Mouse (Mus musculus): ENCODE measurements around the gene Cbx5.

Gene Cbx5

DNA sequence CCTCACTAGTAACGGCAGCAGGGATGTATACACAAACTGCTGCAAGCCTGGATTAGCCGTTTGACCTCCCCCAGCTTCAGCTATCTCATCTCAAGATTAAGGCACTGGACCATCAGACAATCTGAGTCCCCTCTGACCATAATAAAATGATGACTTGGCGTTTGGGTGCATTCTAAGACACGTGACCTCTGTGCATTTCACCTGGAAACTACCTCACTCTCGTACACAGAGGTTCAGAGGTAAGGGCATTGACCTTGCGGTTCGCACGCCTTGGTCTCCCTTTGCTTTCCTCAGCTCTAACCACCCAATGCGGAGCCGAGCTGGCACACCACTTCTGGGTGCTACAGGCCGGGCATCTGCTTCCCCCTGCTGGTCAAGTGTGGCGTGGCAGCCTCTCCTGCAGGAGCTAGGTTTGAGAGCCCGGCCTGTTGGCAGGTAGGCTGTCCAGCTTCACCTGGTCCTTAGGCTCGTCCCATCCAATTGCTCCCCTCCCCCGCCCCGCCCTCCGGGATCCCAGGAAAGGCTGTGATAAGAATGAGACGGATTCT lies 62.7 kb downstream of the Cbx5 start:
- no peak for DNase-seq (ENCODE audit: extremely low read depth, low read depth, low spot score)

DNA sequence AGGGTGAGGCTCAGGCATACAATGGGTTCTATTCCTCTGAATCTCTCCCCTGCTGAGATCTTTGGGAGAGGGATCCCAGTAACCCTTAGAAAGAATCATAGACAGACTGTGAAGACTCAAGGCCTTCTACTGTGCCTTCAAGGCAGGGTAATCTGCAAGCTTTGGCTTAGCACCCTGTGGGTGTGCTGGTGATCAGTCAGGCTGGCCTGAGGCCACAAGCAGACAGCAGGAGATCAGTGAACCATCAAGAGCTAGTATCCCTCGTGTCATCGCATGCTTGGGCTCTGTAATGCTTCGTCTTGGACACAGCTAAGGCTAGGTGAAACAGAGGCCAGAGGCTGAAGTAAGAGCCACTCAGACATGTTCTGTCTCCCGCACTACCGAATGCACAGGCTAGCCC lies 66.4 kb downstream of the Cbx5 start:
- no peak for DNase-seq (ENCODE audit: extremely low read depth, low read depth, low spot score)

DNA sequence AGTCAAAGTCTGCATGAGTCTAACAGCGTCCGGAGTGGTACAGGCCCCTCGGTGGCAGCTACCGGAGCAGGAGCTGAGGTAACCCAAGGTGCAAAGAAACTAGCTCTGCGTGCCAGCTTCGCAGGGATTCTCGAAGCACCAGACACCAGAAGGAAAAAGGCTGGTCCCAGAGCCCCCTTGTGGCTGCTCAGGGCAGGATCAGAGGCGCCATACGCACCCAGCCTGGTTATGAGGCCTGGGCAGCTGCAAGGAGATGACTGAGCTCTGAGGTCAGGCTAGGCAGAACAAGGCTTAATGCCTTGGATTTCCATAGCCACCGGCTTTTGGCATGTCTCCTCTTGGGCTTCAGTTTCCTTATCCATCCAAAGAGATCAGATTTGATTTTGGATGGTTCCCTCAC lies 67.1 kb downstream of the Cbx5 start:
- no peak for DNase-seq (ENCODE audit: extremely low read depth, low read depth, low spot score)

DNA sequence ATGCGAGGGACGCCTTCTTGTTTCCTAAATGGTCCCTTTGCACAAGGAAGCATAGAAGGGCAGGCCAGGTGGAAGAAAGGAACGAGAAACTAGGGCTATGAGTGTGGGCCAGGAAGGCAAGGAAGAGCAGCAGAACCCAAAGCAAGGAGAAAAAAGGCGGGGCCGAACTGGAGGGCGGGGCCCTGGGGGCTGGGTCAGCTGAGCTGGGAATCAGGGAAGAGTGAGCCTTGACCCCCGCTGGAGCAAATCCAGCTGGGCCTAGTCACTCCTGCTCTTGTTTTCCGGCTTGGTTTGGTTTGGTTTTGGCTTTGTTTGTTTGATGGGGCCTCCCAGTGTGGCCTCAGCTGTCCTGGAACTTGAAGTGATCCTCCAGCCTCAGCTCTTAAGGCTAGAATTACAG lies 68.3 kb downstream of the Cbx5 start:
- no peak for DNase-seq (ENCODE audit: extremely low read depth, low read depth, low spot score)

DNA sequence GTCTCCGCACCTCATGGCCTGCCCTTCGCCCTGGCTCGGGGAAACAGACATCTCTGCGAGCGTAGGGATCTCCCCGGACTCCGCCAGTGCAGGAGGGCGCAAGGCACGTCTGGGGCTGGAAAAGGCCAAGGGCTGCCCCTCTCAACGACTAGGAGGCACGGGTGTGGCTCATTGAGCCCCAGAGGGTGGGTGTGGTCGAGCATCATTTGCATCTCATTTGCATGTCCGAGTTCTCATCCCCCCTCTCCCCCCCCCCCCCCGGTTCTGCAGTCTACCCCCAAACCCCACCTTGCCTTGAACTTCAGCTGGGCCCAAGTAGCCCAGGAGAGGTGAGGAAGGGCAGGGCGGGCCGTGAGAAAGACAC lies 69.3 kb downstream of the Cbx5 start:
- no peak for DNase-seq (ENCODE audit: extremely low read depth, low read depth, low spot score)

DNA sequence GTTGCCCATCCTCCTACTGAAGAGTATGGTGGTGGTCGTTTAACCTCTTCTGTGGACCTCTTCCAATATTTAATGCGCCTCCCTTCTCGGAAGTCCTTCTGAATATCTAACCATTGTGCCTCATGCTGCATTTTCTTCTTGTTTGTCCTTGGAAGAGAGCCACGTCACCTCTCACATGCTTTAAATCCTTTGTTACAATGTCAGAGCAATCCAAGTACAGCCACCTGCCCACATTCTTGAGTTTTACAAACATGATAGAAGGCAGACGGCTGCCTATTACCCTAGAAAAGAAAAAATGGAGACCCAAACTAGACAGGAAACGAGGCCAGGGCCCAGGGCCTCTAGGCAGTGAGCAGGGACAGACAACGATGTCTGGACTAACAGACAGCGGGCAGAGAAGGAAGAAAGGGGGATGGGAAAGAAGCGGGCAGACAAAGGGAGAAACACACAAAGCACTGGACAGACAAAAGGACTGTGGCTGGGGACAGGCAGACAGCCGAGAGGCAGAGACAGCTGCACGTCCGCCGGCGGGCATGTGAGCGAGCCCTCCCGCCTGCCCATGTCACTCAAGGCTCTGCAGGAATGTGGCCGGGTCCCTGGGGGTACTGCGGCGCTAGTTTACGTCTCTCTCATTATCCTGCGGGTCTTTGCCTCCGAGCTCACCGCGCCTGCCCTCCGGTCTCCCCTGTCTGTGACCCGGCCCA lies 69.9 kb downstream of the Cbx5 start:
- DNase-seq (ENCODE audit: extremely low read depth, low read depth, low spot score) = no peak

DNA sequence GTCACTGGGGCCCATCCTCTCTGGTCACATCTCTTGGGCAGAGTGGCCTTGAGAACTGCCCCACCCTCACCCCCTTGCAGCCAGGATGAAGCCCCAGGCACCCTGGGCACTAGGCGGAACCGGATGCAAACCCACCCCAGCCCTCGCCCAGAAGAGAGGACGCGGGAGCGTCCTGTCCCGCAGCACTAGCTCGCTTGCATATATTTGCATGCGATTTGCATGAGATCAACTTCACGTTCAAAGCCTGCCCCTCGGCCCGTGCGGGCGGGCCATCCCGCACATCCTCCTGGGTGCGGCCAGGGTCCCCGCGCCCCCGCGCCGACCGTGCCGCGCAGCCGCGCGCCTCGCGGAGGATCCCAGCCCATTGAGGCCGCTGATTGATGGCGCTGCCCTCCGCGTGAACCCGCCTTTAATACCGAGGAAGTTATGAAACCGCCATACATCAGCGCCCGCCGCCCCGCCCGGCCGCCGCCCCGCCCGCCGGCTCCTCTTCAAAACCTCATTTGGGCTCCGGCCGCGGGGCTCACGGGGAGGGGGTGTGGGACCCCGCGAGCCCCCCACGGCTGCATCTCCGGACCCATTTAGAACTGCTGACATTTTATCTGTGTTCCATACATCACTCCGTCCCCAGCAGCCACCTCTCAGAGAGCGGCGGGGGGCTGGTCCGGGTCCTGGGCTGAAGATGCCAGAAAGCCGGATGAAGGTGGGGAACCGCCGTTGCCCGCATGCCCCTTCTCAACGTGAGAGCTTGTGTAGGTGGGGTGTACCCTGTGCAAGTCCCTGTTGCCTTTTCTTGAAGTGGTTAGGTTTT lies 70.6 kb downstream of the Cbx5 start:
- no peak for DNase-seq (ENCODE audit: extremely low read depth, low read depth, low spot score)

DNA sequence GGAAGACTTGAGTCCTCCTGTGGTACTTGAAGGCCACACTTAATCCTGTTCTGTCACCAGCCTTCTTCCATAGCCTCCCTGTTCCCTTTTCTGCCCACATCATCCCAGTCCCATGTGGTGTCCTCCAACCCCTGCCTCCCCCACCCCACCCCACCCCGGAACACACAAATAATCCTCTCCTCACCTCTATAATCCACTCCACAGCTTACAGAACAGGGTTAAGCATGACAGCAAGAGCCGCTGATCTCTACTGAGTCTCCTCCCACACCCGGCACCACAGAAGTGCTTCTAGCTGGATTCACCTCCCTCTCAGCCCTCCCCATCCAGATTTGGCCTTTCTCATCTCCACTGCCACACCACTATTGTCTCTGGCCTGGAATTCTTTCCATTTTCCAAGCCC lies 71.8 kb downstream of the Cbx5 start:
- no peak for DNase-seq (ENCODE audit: extremely low read depth, low read depth, low spot score)

DNA sequence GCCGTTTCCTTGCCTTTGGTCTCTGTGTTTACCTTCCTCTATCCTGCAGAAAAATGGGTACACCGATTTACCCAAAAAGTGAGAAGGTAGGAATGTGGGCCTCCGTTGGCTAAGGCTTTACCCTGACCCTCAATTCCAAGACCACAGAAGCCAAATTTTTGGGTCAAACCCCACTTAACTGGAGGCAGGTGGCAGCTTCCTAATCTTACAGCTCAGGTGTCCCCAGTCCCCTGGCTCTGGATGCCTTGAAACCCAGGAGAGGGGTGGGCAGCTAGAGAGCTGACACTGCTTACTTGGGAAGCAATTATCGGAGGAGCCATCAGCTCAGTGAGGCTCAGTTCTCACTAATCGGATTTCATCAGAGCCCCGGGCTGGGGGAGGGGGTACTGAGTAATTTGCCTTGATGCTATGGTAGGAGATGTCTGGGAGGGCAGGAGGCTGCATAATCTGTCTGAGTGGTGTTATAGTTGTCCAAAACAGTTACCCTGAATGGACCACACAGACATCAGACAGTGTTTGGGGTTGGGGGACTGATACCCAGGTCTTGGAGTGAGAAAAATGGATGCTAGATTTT lies 72.5 kb downstream of the Cbx5 start, which contains the start of gene Smug1:
Smug1 (minus strand) TSS at position 51 of the 574 bp plus-strand sequence.
- no peak for DNase-seq (ENCODE audit: extremely low read depth, low read depth, low spot score)

DNA sequence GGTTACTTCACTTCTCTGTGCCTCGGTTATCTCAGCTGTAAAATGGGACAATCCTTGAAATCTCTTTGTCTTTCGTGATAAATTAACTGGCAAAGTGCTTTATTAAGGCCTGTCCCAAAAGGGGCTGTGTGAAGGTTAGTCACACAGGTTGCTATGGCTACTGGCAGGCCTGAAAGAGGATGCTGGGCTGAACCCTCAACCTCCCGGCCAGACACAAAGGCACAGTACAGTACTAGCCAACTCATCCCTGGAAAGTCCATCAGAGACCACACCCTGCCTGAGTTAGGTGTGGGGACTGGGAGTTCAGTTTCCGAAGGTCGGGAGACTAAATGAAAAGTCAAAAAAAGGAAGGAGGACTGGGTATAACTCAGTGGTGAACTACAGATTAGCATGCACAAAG lies 73.7 kb downstream of the Cbx5 start:
- no peak for DNase-seq (ENCODE audit: extremely low read depth, low read depth, low spot score)

DNA sequence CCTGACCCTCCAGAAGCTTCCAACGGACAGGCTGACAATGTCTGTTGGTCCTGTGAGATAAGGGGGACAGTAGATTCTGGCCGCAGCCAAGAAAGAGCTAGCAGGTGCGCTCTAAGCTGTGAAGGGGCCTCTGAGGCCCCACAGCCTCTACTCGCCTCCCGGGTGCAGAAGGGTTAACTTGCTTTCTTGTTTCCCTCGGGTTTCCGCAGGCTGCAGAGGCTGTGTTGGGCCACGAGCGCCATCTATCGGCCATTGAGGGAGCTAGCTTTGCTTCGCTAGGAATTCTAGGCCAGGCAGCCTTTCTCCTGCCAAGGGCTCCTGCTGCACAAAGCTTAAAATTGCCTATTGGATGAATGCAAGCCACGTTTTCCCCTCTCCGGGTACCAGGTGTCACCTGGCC lies 74.2 kb downstream of the Cbx5 start:
- DNase-seq (ENCODE audit: extremely low read depth, low read depth, low spot score) = no peak

DNA sequence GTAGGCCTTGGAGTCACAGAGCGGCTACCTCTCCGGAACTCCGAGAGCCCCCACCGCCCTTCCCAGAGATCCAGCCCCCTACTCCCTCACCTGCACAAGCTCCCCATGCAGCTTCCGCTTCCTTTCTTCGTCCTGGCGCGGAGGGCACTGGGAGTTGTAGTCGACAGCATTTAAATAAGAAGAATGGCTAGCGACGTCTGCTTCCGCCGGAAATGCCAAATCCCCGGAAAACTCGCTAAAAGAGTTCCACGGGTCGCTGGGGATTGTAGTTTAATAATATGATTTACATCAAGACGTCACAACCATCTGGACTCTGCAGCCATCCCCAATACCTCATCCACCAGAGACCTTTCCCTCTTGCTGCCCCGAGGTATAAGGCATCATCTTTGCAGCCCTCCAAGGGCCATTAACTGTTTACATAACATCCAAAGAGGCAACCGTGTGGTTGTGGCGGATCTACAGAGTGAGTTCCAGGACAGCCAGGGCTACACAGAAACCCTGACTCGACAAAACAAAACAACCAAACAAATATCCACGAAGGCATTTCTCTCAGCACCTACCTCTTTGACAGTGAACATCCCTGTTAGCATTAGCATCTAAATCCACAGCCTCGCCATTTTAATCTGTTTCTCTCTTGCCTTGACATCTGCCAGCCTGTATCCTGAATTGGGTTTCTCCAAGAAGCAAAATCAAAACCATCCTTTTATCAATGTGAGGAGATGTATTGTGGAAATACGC lies 76.3 kb downstream of the Cbx5 start:
- peak; percentile 55 for DNase-seq (ENCODE audit: extremely low read depth, low read depth, low spot score)

DNA sequence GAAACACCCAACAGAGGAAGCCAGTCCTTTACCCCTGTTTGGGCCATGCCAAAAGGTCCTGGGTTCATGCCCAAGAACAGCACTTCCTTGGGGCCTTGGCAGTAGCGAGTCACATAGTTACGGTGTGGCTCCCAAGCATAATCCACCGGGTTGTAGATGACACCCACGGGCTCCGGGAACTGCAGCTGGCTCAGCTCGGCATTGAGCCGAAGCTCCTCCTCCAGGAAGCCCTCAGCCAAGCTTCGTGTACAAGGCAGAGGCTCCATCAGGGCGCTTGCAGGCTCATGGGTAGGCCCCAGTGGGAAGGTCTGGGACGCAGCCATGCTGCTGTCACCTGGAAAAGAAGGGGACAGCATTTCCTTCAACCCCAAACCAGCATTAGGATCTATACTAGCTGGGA lies 82.0 kb downstream of the Cbx5 start:
- DNase-seq (ENCODE audit: extremely low read depth, low read depth, low spot score) = peak; percentile 36

DNA sequence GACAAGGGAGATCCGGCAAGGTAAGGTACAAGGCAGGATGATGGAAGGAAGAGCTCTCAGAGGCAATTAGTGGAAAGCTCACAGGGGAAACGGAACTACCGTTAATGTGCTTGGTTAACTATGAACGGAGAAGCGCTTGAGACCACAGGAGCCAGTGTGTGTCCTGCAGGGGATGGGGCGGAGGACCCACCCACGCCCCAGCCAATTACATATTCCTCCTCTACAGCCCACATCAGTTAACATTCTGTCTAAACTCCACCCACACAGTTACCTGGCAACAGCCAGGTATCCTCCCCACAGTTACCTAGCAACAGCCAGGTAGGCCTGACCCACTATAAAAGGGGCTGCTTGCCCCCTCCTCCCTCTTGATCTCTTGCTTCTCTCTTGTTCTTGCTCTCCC lies 82.7 kb downstream of the Cbx5 start:
- no peak for DNase-seq (ENCODE audit: extremely low read depth, low read depth, low spot score)

DNA sequence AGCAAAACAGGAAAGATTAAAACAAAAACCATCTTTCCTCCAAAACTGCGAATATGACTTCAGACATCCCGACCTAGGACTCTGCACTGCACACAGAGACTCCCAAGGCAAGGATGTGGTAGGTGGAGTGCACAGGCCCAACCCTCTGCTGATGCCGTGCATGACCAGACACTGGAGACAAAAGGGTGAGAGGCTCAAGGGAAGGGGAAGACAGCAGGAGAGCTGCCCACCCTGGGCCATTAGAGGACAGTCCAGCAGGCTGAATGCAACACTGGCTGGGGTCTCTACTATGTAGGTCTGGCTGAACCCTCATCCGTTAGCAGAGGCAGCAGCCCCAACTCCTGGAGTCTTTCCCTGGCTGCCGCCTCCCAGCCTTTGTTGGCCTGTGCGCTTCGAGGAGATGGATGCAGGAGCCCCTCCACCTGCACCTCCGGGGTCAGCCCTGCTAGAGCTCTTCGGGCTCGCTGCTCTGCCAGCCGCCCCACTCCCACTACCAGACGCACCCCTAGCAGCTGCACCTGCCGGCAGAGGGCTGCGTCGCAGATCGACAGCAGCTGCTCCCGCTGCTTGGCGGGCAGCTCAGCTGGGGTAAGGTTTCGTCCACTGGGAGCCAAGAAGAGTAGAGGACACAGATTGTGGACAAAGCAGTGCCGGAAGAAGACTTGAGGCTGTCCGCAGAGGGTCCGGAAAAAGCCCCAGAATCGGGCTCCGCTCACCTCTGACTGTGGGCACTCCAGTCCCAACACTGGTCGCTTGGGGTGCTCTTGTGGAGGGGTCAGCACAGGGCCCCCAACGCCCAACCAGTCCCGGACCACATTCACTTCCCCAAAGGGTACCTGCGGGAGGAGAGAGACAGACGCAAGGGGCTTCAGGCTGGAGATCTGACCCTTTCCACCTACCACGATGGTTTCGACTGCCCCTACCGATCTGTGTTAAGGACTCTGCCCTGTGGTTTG lies 84.0 kb downstream of the Cbx5 start:
- DNase-seq (ENCODE audit: extremely low read depth, low read depth, low spot score) = no peak

DNA sequence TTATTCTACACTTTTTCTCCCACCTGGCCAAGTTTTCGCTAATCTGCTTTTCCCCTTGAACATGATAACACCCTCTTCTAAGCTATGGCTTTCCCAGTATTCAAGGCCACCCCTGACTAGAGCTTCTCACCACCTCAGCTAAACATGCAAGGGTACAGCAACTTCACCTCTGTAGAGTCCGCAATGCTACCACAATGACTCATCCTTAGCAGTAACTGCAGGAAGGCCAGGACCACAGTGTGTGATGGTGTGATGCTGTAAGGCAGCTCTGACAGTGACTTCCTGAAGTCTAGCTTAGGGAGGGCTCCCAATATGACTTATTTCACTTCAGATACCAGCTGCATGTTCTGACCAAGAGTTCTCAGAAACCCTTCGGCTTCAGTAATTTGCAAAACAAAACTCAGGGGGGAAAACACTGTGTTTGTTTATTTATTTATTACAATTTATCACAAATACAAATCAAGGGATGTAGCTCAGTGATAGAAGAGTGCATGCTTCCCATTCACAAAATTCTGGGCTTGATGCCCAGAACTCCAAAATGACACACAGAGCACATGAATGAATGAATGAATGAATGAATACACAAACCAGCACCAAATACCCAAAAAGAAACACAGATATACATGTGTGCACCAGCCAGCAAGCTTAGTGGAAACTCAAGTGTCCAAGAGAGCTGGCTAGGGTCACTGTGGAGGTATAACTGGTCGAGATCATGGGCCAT lies 86.6 kb downstream of the Cbx5 start:
- DNase-seq (ENCODE audit: extremely low read depth, low read depth, low spot score) = no peak

DNA sequence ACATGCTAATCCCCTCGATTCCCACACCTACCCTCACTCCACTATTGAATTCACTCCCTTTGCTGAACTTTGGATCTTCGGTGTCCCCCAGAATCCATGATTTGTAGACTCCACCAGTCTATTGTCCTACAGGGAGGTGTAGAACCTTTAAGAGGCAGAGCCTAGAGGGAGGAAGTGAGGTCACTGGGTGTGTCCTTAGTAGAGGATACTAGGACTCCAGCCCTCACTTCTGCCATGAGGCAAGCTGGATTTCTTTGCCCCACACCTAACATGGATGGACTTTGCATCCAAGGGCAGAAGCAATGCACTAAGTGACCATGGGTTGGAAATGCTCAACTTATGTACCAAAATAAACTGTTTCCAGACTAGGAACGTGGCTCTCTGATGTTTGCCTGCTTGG lies 87.2 kb downstream of the Cbx5 start:
- DNase-seq (ENCODE audit: extremely low read depth, low read depth, low spot score) = no peak

DNA sequence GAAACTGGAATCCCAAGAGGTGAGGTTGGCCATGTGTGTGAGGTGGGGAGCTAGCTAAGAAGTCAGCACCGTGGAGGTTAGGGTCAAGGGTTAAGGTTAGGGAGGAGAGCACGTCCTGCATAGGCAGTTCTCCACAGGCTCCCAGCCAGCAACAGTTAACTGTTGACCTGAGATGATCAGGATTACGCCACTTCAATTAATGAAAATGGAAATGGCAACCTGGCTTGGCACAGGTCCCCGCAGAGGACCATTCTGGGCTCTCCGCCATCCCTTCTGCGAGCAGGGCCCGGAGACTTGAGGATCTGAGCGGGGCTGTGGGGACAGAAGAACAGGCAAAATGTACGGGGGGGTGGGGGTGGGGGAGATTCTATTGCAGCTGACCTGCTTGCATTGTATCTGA lies 91.8 kb downstream of the Cbx5 start:
- DNase-seq (ENCODE audit: extremely low read depth, low read depth, low spot score) = no peak

DNA sequence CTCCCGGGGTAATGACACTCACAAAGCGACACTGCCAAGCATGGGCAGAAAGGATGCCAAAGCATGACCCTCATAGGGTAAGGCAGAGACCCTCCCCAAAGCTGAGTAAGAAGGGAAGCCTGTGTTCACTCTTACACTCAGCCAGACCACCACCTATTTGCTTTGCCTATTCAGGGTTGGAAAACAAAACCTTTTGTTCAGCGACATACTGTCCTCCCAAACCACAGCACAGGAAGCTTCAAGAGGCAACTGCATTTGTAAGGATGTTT lies 92.3 kb downstream of the Cbx5 start:
- DNase-seq (ENCODE audit: extremely low read depth, low read depth, low spot score) = no peak
